Mouse (Mus musculus) ES-E14 (cell line): ENCODE results near the gene Rph3a.

Experiments used
- CHD2 ChIP-seq: IDR thresholded peaks from 2 replicates; pipeline ENCODE4 v1.6.1; 2014; ENCODE audit warnings: mild to moderate bottlenecking, low read depth, low read length, inconsistent platforms
- MAFK ChIP-seq: IDR thresholded peaks from 2 replicates; pipeline ENCODE4 v1.6.1; 2014; ENCODE audit warnings: mild to moderate bottlenecking, low read depth, low read length, inconsistent platforms; ENCODE audit not compliant: insufficient read depth
- ZC3H11A ChIP-seq: IDR thresholded peaks from 2 replicates; pipeline ENCODE4 v1.6.1; 2012; ENCODE audit warnings: low read depth, mild to moderate bottlenecking, inconsistent platforms, low read length, borderline replicate concordance
- ZNF384 ChIP-seq: IDR thresholded peaks from 2 replicates; pipeline ENCODE4 v1.6.1; 2012; ENCODE audit warnings: low read depth, low read length, inconsistent platforms

DNA sequence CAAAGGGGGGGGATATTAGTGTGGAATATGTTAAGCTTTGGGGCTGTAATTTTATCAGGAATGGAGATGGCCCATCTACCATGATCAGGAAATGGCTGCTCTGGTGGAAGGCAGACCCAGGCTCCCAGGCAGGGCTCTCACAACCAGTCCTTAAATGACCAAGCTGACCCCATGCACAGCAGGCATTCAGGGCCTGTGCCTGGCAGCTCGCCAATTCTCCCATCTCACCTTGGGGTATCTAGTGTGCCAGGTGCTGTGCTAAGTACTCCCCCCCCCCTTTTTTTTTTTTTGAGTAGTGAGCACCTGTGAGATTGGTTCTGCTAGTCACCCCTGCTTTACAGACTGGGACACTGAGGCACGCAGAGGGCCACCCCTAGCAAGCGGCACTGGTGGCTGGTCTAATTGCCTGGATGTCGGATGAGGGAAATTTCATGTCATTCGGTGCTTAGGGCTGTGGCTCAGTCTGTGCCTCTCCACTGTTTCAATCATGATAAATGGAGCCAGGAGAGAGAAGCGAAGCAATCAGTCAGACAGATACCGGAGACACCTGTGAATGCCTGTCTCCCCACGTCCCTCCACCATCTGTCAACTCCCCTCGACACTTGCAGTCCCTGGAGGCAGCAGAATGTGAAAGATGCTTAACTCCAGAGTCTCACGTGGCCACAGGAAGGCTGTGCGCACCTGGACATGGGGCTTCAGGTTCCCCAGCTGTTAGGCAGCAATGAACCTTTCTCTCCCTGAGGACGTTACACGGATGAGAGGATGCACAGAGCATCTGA lies 42.3 kb downstream of the Rph3a start:
- TF ChIP-seq ZC3H11A (no peak), ZNF384 (no peak), MAFK (no peak), CHD2 (no peak)
